Mouse (Mus musculus) intestine, embryonic 14.5 days (tissue): ENCODE data around the gene Kcnk3. TPM values are rescaled to one million over a fixed set of nuclear protein-coding genes. Genes with fewer than 3 reads are reported as not detected.

Experiments
- ATAC-seq: fragments of 200-750 bp; cut with Nextera tagmentation; replicated peaks from 2 replicates; pipeline ENCODE4 v1.8.0; 2017; ENCODE audit warnings: low read depth, moderate number of reproducible peaks, moderate TSS enrichment, moderate library complexity; ENCODE audit not compliant: low FRiP score, low TSS enrichment
- DNase-seq: peaks from one replicate; pipeline ENCODE4 v3.0.0-alpha.2; 2018; ENCODE audit warnings: low spot score
- H3K27ac ChIP-seq: fragments of 300-500 bp; sonication (generic); 2 replicates; pipeline ENCODE4 v1.5.1; 2014; ENCODE audit warnings: low read depth, mild to moderate bottlenecking, control low read depth
- H3K27me3 ChIP-seq: fragments of 300-500 bp; sonication (generic); replicated peaks from 2 replicates; pipeline ENCODE4 v1.6.1; 2014; ENCODE audit warnings: low read length, control low read depth; ENCODE audit not compliant: control insufficient read depth, insufficient read depth
- H3K36me3 ChIP-seq: fragments of 300-500 bp; sonication (generic); 2 replicates; pipeline ENCODE4 v1.6.1; 2014; ENCODE audit warnings: low read length, control low read depth; ENCODE audit not compliant: control insufficient read depth, insufficient read depth
- H3K4me1 ChIP-seq: fragments of 300-500 bp; sonication (generic); replicated peaks from 2 replicates; pipeline ENCODE4 v1.6.1; 2014; ENCODE audit warnings: low read length, control low read depth, mixed read lengths; ENCODE audit not compliant: control insufficient read depth, insufficient read depth
- H3K4me2 ChIP-seq: fragments of 300-500 bp; sonication (generic); 2 replicates; pipeline ENCODE4 v1.6.1; 2014; ENCODE audit warnings: low read length
- H3K4me3 ChIP-seq: fragments of 300-500 bp; sonication (generic); 2 replicates; pipeline ENCODE4 v1.5.1; 2014; ENCODE audit warnings: low read depth, low read length, control low read depth, mixed read lengths
- H3K9ac ChIP-seq: fragments of 300-500 bp; sonication (generic); 2 replicates; pipeline ENCODE4 v1.6.1; 2014; ENCODE audit warnings: mild to moderate bottlenecking, low read length
- H3K9me3 ChIP-seq: fragments of 300-500 bp; sonication (generic); 2 replicates; pipeline ENCODE4 v1.6.1; 2016; ENCODE audit warnings: low read length, control low read depth; ENCODE audit not compliant: control insufficient read depth
- WGBS: fragments of 180-500 bp; shearing (Covaris S2); extraction: QIAGEN DNeasy Blood & Tissue Kit; methylation state at CpG from one replicate; pipeline ENCODE4 v1.1.7; 2014; 5-methylcytosine and 5-hydroxymethylcytosine counted together
- polyA plus RNA-seq: library from polyadenylated mRNA; unstranded; fragments of >200 nt; fragmentation: Nextera tagmentation; extraction: Ambion mirVana; gene quantifications from 2 replicates; pipeline ENCODE4 v1.2.1, GENCODE M21; 2014

Kcnk3 gene
- polyA plus RNA-seq, 1 experiment from 2014 or later, result 39.7 TPM

DNA sequence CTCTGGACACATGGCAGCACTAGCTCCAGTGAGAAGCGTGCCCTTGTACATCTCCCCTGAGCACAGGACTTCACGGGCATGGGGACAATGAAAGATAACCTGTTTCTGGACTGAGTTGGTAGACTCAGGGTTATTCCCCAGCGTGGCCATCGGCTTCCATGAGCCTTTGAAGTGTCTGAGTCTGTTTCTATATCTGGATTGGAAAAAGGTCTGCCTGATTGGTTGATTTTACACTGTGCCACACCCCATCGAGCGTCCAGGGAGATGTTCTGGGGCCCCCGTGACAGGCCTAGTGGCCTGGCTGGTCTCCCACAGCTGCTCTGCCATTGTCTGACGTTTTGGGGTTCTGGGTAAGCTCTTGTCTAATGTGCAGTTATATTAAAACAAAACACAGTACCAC, 67.1 kb downstream of the Kcnk3 start:
- WGBS, result 83% methylated on average over 8 of the region's 8 CpGs
- H3K4me1 ChIP-seq, result no peaks in the 10 kb centered on the region
- H3K9me3 ChIP-seq, result no peaks in the 10 kb centered on the region
- ATAC-seq (no peak), DNase-seq (no peak)
- H3K4me2 ChIP-seq, result no peak overlapping the region
- no peaks in the 10 kb centered on the region for H3K27me3 ChIP-seq
- no peak overlapping the region for H3K9ac ChIP-seq
- H3K36me3 ChIP-seq, result peaks cover 44% of the 10 kb centered on the region
- no peak overlapping the region for H3K4me3 ChIP-seq
- H3K27ac ChIP-seq, result no peak overlapping the region

DNA sequence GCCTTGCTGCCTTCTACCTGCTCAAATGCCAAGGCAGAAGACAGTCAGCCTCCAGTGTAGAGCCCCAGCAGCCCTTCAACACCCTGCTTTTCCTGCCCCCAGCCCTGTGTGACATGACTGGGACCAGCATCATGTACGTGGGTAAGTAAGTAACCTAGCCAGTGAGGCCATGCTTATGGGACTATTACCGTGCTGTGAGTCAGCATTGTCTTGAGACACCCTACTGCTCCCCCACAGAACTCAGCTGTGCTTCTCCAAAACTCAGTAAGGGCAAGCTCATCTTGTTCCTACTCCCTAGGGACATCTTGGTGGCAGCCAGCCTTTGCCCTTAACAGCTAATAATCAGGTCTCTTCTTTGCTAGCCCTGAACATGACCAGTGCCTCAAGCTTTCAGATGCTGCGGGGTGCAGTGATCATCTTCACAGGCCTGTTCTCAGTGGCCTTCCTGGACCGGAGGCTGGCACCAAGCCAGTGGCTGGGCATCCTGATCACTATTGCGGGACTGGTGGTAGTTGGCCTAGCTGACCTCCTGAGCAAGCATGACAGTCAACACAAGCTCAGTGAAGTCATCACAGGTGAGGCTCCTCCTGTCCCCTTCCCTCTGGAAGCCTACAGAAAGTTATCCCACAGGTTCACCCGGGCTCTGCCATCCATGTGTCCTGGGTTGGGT, 67.7 kb downstream of the Kcnk3 start:
- no peak overlapping the region for H3K4me3 ChIP-seq
- H3K4me1 ChIP-seq, result no peaks in the 10 kb centered on the region
- H3K27ac ChIP-seq, result no peak overlapping the region
- H3K9me3 ChIP-seq, result no peaks in the 10 kb centered on the region
- H3K9ac ChIP-seq, result no peak overlapping the region
- H3K4me2 ChIP-seq, result no peak overlapping the region
- H3K36me3 ChIP-seq, result peaks cover 44% of the 10 kb centered on the region
- no peak for ATAC-seq
- DNase-seq, result no peak
- H3K27me3 ChIP-seq, result no peaks in the 10 kb centered on the region
- WGBS, result 86% methylated on average over 6 of the region's 6 CpGs

DNA sequence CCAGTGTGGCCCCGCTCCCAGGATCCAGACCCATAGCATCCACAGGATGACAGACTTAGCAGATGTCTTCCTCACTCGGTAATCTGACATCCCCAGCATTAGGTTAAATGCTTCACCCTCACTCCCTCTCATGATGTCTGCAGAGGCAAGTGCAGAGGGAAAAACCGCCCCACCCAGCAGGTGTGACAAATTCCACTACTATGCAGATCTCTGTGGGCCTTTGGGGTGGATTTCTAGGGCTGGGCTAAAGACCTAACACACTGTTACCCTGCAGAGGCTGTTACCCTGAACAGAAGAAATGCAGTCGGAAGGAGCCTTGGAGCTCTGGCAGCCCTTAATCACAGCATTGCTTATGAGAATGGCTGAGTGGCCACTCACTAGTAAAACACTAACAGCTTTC, 71.1 kb downstream of the Kcnk3 start:
- no peak for DNase-seq
- Histone ChIP-seq H3K27ac (no peak overlapping the region), H3K36me3 (peaks cover 37% of the 10 kb centered on the region), H3K4me2 (no peak overlapping the region), H3K4me3 (no peak overlapping the region), H3K4me1 (no peaks in the 10 kb centered on the region), H3K27me3 (no peaks in the 10 kb centered on the region), H3K9me3 (no peaks in the 10 kb centered on the region), H3K9ac (no peak overlapping the region)
- ATAC-seq, result no peak
- WGBS, result 79% methylated on average over 4 of the region's 4 CpGs

DNA sequence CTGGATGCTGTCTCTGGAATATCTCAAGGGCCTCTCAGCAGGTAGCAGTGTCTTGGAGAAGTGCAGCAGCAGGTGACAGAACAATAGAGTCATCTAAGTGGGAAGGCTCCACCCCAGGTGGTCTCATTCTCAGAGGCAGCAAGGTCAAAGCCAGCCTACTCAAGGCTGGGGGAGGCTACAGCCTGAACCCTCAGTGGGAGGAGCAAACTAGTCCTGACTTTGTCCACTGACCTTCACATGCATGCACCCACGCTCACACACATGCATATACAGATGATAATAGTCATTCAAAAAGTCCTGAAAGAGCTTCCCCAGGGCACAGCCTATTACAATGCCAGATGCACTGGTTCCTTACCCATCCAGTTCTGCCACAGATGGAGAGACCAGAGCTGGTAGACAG, 72.3 kb downstream of the Kcnk3 start:
- no peaks in the 10 kb centered on the region for H3K4me1 ChIP-seq
- no peak overlapping the region for H3K4me2 ChIP-seq
- H3K4me3 ChIP-seq, result no peak overlapping the region
- H3K27ac ChIP-seq, result no peak overlapping the region
- peaks cover 35% of the 10 kb centered on the region for H3K36me3 ChIP-seq
- H3K9me3 ChIP-seq, result no peaks in the 10 kb centered on the region
- H3K9ac ChIP-seq, result no peak overlapping the region
- no peak for ATAC-seq
- no peak for DNase-seq
- WGBS, result 92% methylated on average over 1 of the region's 1 CpGs
- no peaks in the 10 kb centered on the region for H3K27me3 ChIP-seq

DNA sequence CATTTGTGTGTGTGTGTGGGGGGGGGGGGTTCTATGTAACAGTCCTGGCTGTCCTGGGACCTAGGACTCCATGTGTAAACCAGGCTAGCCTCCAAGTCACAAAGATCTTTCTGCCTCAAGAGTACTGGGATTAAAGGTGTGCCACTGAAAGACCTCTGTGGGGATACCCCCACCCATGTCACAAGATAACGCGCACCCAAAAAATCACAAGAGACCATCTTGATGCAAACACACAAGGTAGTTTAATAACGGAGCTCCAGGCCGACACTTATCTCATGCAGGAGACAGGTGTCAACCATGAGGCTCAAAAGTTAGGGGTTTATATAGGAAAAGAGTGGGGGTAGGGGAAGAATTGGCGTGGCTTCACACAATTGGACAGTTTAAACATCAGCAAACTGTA, 72.8 kb downstream of the Kcnk3 start:
- ATAC-seq, result no peak

DNA sequence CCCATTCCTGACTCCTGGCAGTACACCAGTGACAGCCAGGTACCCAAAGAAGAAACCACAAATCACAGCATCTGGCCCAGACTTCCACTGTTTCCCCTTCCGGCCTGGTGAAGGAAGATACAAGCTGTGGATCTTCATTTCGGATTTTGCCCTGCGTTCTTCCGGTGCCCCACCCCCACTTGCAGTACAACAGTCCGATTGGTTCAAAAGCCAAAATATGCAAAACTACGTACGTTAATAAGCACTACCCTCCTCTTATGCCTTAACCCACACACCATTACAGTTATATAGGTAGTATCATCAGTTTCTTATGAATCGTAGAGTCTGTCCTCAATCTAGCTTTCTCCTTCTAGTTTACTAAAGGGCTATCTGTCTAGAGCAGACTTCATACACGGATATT, 77.4 kb downstream of the Kcnk3 start:
- no peak overlapping the region for H3K4me2 ChIP-seq
- H3K9ac ChIP-seq, result no peak overlapping the region
- H3K4me3 ChIP-seq, result no peak overlapping the region
- H3K36me3 ChIP-seq, result peaks cover 12% of the 10 kb centered on the region
- DNase-seq (no peak), ATAC-seq (no peak)
- WGBS, result 89% methylated on average over 9 of the region's 9 CpGs
- no peaks in the 10 kb centered on the region for H3K27me3 ChIP-seq
- no peaks in the 10 kb centered on the region for H3K9me3 ChIP-seq
- H3K27ac ChIP-seq, result no peak overlapping the region
- peaks cover 9% of the 10 kb centered on the region for H3K4me1 ChIP-seq

More for the DNA sequence above, 72.8 kb downstream of the Kcnk3 start:
- Histone ChIP-seq H3K4me2 (no peak overlapping the region), H3K27ac (no peak overlapping the region), H3K4me1 (no peaks in the 10 kb centered on the region), H3K9me3 (no peaks in the 10 kb centered on the region), H3K36me3 (peaks cover 29% of the 10 kb centered on the region), H3K9ac (no peak overlapping the region), H3K4me3 (no peak overlapping the region), H3K27me3 (no peaks in the 10 kb centered on the region)
- DNase-seq, result no peak
- 87% methylated on average over 5 of the region's 5 CpGs for WGBS

DNA sequence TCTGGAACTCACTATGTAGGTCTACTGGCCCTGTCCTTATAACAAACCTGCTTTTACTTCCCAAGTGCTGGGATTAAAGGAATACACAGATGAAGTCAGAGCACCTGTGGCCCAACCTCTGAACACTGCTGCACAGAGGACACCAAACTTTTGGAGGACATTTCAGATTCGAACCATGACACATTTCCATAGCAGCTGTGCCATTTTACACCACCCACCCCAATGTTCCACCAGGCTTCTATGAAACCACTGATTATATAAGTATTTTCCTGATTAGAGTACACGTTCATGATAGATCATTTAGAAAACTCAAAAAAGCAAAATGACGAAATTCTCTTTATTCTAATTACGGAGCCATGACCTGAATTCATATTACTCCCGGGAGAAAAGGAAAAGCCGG, 78.0 kb downstream of the Kcnk3 start:
- H3K9ac ChIP-seq, result peak overlapping the region; percentile 81; the same call in 1 of the 2 replicates
- peaks cover 9% of the 10 kb centered on the region for H3K4me1 ChIP-seq
- no peaks in the 10 kb centered on the region for H3K27me3 ChIP-seq
- no peaks in the 10 kb centered on the region for H3K9me3 ChIP-seq
- 64% methylated on average over 6 of the region's 6 CpGs for WGBS
- H3K4me3 ChIP-seq, result peak overlapping the region; percentile 92; the same call in 1 of the 2 replicates
- H3K36me3 ChIP-seq, result peaks cover 19% of the 10 kb centered on the region
- H3K27ac ChIP-seq, result peak overlapping the region; percentile 54; the same call in 1 of the 2 replicates
- peak overlapping the region; percentile 77 for H3K4me2 ChIP-seq
- DNase-seq (no peak), ATAC-seq (no peak)

DNA sequence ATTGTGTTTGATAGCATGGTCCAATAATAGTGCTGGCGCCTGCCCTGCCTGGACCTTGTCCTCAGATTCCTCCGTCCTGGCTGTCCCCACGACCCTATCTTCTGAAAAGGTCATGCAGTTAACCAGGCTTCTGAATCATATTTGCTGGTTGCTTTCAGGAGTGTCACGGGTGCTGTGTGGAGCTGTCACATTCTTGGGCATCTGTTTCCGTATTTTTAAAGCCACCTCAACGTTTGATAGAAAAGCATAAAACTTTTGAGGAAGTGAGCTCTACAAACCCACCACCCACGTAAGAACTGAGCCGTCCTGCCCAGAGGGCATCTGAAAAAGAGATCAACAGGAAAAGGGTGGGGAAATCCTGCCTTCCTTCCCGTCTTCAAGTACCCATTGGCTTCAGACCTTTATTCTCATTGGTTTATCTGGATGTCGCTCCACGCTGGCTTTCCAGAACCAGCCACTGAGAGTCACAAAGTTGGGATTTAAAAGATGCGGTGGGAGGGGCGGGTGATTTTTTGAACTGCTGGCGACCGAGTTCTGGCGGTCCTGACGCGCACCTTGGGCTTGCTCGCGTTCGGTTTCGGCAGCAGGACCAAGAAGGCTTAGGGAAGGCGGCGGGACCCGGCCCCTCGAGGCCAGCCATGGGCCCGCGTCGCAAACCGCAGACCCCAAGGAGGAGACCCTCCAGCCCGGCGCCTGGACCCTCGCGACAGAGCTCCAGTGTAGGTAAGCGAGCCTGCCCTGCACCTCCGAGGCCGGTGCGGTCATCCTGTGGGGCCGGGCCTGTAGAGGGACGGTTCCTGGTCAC, 78.6 kb downstream of the Kcnk3 start, which contains the start of gene Cenpa:
Cenpa (plus strand) TSS at position 387 of the 805 bp plus-strand sequence.
- under 1% methylated on average over 40 of the region's 40 CpGs for WGBS
- ATAC-seq, result peak; percentile 93

More for the DNA sequence above, 78.6 kb downstream of the Kcnk3 start, which contains the start of gene Cenpa:
- Histone ChIP-seq H3K4me2 (peak within 1 kb of the TSS; percentile 77), H3K4me1 (peaks cover 9% of the 10 kb centered on the region), H3K4me3 (peak within 1 kb of the TSS; percentile 92), H3K27me3 (no peaks in the 10 kb centered on the region), H3K36me3 (peaks cover 25% of the 10 kb centered on the region), H3K27ac (peak within 1 kb of the TSS; percentile 75), H3K9me3 (no peaks in the 10 kb centered on the region), H3K9ac (peak within 1 kb of the TSS; percentile 81)
- peak; percentile 88 for DNase-seq
